Mouse (Mus musculus): Measurements from ENCODE around the gene Lrrfip1. TPM values are rescaled to one million over a fixed set of nuclear protein-coding genes. Genes with fewer than 3 reads are reported as not detected.

The Lrrfip1 gene
- polyA plus RNA-seq, 1 experiment: 0.63 TPM

DNA sequence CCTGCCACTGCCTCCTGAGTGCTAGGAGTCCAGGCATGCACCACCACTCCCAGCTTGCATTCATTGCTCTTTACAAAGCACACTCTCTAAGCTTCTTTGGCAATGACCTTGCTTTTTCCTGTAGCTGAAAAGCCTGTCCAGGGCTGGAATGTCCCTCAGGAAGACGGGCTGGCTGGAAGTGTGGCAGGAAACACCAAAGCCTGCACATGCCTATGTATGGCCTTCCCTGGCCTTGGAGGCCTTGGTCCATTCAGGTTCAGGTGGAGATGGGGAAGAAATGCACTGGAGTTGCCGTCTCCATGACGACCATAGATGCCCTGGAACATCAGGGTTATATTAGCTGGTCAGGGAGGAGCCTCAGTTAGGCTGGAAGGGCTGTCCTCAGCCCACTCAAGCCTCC lies 15.3 kb downstream of the Lrrfip1 start:
- no peaks in the 10 kb centered on the region for H3K27me3 ChIP-seq (ENCODE audit: control insufficient read depth, insufficient read depth, low read length)
- TF ChIP-seq POLR2A (IDR thresholded peaks at IDR 0.05; ENCODE audit: control insufficient read depth, low read depth, low read length): no peak
- no peak for TF ChIP-seq CTCF (IDR thresholded peaks at IDR 0.05; ENCODE audit: control insufficient read depth, insufficient read depth, insufficient replicate concordance, low read depth, low read length)
- no peak overlapping the region for H3K27ac ChIP-seq (ENCODE audit: control insufficient read depth, insufficient read depth, low read depth, low read length)
- H3K4me3 ChIP-seq (ENCODE audit: control insufficient read depth, low read depth, low read length): no peak overlapping the region
- no peaks in the 10 kb centered on the region; the same call in 1 of the 2 replicates for H3K4me1 ChIP-seq (ENCODE audit: control insufficient read depth, insufficient read depth, low read length)
- no peaks in the 10 kb centered on the region for H3K36me3 ChIP-seq (ENCODE audit: control insufficient read depth, insufficient read depth, low read length)

DNA sequence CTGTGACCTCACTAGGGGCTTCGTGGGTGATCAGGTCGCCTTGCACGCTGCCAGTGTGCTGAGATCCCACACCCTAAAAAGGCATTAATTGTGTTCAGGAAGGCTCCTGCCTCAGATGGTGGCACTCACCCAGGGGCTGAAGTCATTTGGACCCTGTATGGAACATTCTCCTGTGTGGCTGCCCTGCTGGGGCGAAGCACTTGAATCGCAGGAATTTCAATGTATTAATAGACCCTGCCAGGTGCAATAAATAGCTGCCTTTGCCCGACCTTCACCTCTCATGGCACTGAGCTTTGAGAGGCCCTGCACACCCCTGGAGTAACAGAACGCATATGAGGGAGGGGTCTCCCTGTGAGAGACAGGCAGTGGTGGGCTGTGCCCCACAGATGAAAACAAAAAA lies 17.0 kb downstream of the Lrrfip1 start:
- no peak overlapping the region for H3K4me3 ChIP-seq (ENCODE audit: control insufficient read depth, low read depth, low read length)
- H3K27ac ChIP-seq (ENCODE audit: control insufficient read depth, insufficient read depth, low read depth, low read length): no peak overlapping the region
- no peaks in the 10 kb centered on the region; the same call in 1 of the 2 replicates for H3K4me1 ChIP-seq (ENCODE audit: control insufficient read depth, insufficient read depth, low read length)
- H3K27me3 ChIP-seq (ENCODE audit: control insufficient read depth, insufficient read depth, low read length): no peaks in the 10 kb centered on the region
- TF ChIP-seq POLR2A (IDR thresholded peaks at IDR 0.05; ENCODE audit: control insufficient read depth, low read depth, low read length): no peak
- no peaks in the 10 kb centered on the region for H3K36me3 ChIP-seq (ENCODE audit: control insufficient read depth, insufficient read depth, low read length)

DNA sequence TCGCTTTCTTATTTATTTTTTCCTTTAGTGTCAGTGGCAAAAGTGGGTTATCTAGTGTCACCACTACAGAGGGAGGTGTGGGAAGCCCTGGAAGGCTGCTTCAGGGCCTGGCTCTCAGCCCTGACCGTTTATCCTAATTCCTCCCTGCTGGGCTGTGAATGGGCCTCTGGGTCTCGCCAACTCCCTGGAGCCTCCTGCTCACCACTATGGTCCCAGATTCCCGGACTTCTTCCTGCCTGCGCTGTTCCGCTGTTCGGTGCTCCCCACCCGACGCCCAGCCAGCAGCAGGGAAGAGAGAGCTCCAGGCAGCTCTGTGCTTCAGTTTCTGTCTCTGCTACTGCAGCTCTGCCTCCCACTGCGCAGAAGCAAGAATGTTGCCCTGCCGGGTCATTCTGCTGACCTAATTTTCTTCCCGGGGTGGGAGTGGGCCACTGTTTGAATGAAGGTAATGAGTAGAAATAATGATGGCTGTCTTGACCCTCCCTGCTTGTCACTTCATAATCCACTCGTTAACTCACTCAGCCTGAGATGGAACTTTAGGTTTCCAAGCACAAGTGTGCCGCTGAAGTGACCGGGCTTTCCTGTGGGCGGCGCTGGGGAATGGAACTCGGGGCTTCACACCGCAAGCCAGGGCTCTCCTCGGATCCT lies 18.7 kb downstream of the Lrrfip1 start:
- Histone ChIP-seq H3K27ac (ENCODE audit: control insufficient read depth, insufficient read depth, low read depth, low read length) (no peak overlapping the region), H3K4me1 (ENCODE audit: control insufficient read depth, insufficient read depth, low read length) (no peaks in the 10 kb centered on the region; the same call in 1 of the 2 replicates), H3K4me3 (ENCODE audit: control insufficient read depth, low read depth, low read length) (no peak overlapping the region), H3K36me3 (ENCODE audit: control insufficient read depth, insufficient read depth, low read length) (no peaks in the 10 kb centered on the region), H3K27me3 (ENCODE audit: control insufficient read depth, insufficient read depth, low read length) (no peaks in the 10 kb centered on the region)
- TF ChIP-seq POLR2A (IDR thresholded peaks at IDR 0.05; ENCODE audit: control insufficient read depth, low read depth, low read length): no peak
- TF ChIP-seq CTCF (IDR thresholded peaks at IDR 0.05; ENCODE audit: control insufficient read depth, insufficient read depth, insufficient replicate concordance, low read depth, low read length): no peak

DNA sequence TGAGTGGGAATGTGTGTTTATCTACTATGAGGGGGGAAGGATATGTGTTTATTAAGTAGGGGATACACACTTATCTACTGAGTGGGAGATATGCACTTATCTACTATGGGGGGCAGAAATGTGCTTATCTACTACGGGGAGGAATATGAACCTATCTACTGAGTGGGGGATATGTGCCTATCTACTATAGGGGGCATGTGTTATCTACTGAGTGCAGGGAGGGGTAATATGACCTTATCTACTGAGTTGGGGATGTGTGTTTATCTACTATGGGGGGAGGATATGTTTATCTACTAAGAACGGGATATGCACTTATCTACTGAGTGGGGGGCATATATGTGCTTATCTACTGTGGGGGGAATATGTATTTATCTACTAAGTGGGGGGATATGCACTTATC lies 20.8 kb downstream of the Lrrfip1 start:
- Histone ChIP-seq H3K27me3 (ENCODE audit: control insufficient read depth, insufficient read depth, low read length) (no peaks in the 10 kb centered on the region), H3K4me1 (ENCODE audit: control insufficient read depth, insufficient read depth, low read length) (no peaks in the 10 kb centered on the region; the same call in 1 of the 2 replicates)
- TF ChIP-seq CTCF (IDR thresholded peaks at IDR 0.05; ENCODE audit: control insufficient read depth, insufficient read depth, insufficient replicate concordance, low read depth, low read length) (no peak), POLR2A (IDR thresholded peaks at IDR 0.05; ENCODE audit: control insufficient read depth, low read depth, low read length) (no peak)

DNA sequence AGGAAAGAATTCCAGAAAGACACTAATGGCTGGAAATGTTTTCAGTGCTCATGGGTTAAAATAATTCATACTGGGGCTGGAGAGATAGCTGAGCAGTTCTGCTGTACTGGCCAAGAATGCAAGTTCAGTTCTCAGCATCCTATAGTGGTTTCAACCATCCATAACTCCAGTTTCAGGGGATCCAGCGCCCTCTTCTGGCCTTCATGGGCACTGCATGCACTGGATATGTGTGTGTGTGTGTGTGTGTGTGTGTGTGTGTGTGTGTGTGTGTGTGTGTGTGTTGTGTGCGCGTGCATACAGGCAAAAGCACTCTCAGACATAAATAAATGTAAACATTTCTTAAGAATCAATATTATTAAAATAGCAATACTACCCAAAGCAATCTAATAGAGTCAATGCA lies 22.8 kb downstream of the Lrrfip1 start:
- peak; percentile 76; the same call in 1 of the 2 replicates for TF ChIP-seq CTCF (IDR thresholded peaks at IDR 0.05; ENCODE audit: control insufficient read depth, insufficient read depth, insufficient replicate concordance, low read depth, low read length)
- TF ChIP-seq POLR2A (IDR thresholded peaks at IDR 0.05; ENCODE audit: control insufficient read depth, low read depth, low read length): no peak
- Histone ChIP-seq H3K27ac (ENCODE audit: control insufficient read depth, insufficient read depth, low read depth, low read length) (no peak overlapping the region), H3K4me3 (ENCODE audit: control insufficient read depth, low read depth, low read length) (no peak overlapping the region), H3K36me3 (ENCODE audit: control insufficient read depth, insufficient read depth, low read length) (no peaks in the 10 kb centered on the region), H3K27me3 (ENCODE audit: control insufficient read depth, insufficient read depth, low read length) (no peaks in the 10 kb centered on the region), H3K4me1 (ENCODE audit: control insufficient read depth, insufficient read depth, low read length) (no peaks in the 10 kb centered on the region; the same call in 1 of the 2 replicates)

More for the DNA sequence above, 20.8 kb downstream of the Lrrfip1 start:
- H3K4me3 ChIP-seq (ENCODE audit: control insufficient read depth, low read depth, low read length): no peak overlapping the region
- H3K27ac ChIP-seq (ENCODE audit: control insufficient read depth, insufficient read depth, low read depth, low read length): no peak overlapping the region
- H3K36me3 ChIP-seq (ENCODE audit: control insufficient read depth, insufficient read depth, low read length): no peaks in the 10 kb centered on the region

DNA sequence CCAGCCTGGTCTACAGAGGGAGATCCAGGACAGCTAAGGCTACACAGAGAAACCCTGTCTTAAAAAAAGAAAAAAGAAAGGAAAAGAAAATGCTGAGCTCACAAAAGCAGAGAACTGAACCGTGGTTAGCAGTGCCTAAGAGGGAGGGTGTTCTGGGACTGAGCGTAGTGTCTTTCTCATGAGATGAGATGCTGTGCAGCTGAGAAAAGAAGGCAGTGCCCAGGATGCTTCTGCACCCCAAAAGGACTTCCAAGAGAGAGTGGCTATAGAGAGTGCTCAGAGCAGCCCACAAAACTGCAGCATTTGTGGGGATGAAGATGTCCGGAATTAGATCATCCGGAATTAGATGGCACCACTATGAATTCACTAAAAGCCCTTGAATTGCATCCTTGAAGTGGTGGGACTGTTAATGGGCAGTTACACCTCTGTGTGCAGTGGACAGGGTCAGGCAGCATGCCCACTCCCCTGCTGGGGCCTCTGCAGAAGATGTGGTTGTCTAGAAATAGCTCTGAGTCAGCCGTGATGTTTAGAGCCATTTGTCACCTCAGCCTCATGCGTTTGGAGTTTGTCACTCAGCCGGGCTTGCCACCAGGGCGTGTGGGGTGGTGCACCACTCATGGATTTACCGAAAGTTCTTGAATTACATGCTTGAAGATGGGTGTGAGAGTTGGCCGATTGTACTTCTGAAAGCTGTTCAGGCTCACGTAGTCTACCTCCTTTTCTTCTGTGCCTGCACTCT lies 23.8 kb downstream of the Lrrfip1 start:
- no peaks in the 10 kb centered on the region for H3K36me3 ChIP-seq (ENCODE audit: control insufficient read depth, insufficient read depth, low read length)
- no peak overlapping the region for H3K27ac ChIP-seq (ENCODE audit: control insufficient read depth, insufficient read depth, low read depth, low read length)
- no peaks in the 10 kb centered on the region; the same call in 1 of the 2 replicates for H3K4me1 ChIP-seq (ENCODE audit: control insufficient read depth, insufficient read depth, low read length)
- TF ChIP-seq CTCF (IDR thresholded peaks at IDR 0.05; ENCODE audit: control insufficient read depth, insufficient read depth, insufficient replicate concordance, low read depth, low read length): no peak
- no peak for TF ChIP-seq POLR2A (IDR thresholded peaks at IDR 0.05; ENCODE audit: control insufficient read depth, low read depth, low read length)
- no peaks in the 10 kb centered on the region for H3K27me3 ChIP-seq (ENCODE audit: control insufficient read depth, insufficient read depth, low read length)
- no peak overlapping the region for H3K4me3 ChIP-seq (ENCODE audit: control insufficient read depth, low read depth, low read length)

DNA sequence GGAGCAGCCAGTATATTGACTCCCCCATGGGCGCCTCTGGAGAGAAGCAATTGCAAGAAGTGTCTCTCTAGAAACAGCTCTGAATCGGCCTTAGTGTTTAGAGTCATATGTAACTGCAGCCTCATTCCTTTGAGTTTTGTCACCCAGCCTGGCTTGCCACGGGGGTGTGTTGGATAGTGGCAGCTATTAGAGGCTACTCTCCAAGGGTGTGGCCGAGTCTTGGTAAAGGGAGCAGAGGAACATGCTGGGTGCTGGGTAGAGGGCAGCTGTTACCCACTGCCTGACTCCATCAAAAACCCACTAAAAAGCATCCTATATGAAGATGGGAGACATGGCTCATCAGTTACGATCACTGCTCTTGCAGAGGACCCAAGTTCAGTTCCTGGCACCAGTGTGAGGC lies 24.7 kb downstream of the Lrrfip1 start:
- Histone ChIP-seq H3K27me3 (ENCODE audit: control insufficient read depth, insufficient read depth, low read length) (no peaks in the 10 kb centered on the region), H3K4me3 (ENCODE audit: control insufficient read depth, low read depth, low read length) (no peak overlapping the region), H3K27ac (ENCODE audit: control insufficient read depth, insufficient read depth, low read depth, low read length) (no peak overlapping the region), H3K36me3 (ENCODE audit: control insufficient read depth, insufficient read depth, low read length) (no peaks in the 10 kb centered on the region), H3K4me1 (ENCODE audit: control insufficient read depth, insufficient read depth, low read length) (no peaks in the 10 kb centered on the region)
- TF ChIP-seq POLR2A (IDR thresholded peaks at IDR 0.05; ENCODE audit: control insufficient read depth, low read depth, low read length) (no peak), CTCF (IDR thresholded peaks at IDR 0.05; ENCODE audit: control insufficient read depth, insufficient read depth, insufficient replicate concordance, low read depth, low read length) (no peak)
